Mouse (Mus musculus) embryonic facial prominence, embryonic 13.5 days (tissue): Measurements from ENCODE around the gene Urod. TPM values are rescaled to one million over a fixed set of nuclear protein-coding genes. Genes with fewer than 3 reads are reported as not detected.

Source experiments
- ATAC-seq: fragments of 200-750 bp; cut with Nextera tagmentation; 2 replicates; pipeline ENCODE4 v1.8.0; 2017; ENCODE audit warnings: low read depth; ENCODE audit not compliant: insufficient number of reproducible peaks, insufficient read depth, low FRiP score, low TSS enrichment
- H3K27ac ChIP-seq: fragments of 300-500 bp; sonication (generic); 2 replicates; pipeline ENCODE4 v1.5.1; 2015; ENCODE audit warnings: moderate library complexity, mild to moderate bottlenecking, inconsistent platforms
- H3K27me3 ChIP-seq: fragments of 300-500 bp; sonication (generic); 2 replicates; pipeline ENCODE4 v1.6.1; 2015; ENCODE audit warnings: mild to moderate bottlenecking, inconsistent platforms
- H3K36me3 ChIP-seq: fragments of 300-500 bp; sonication (generic); 2 replicates; pipeline ENCODE4 v1.6.1; 2015; ENCODE audit warnings: mild to moderate bottlenecking, inconsistent platforms
- H3K4me1 ChIP-seq: fragments of 300-500 bp; sonication (generic); 2 replicates; pipeline ENCODE4 v1.6.1; 2015; ENCODE audit warnings: inconsistent platforms
- H3K4me2 ChIP-seq: fragments of 300-500 bp; sonication (generic); 2 replicates; pipeline ENCODE4 v1.6.1; 2015; ENCODE audit warnings: moderate library complexity, mild to moderate bottlenecking, inconsistent platforms
- H3K4me3 ChIP-seq: fragments of 300-500 bp; sonication (generic); 2 replicates; pipeline ENCODE4 v1.5.1; 2015; ENCODE audit warnings: mild to moderate bottlenecking, inconsistent platforms
- H3K9ac ChIP-seq: fragments of 300-500 bp; sonication (generic); 2 replicates; pipeline ENCODE4 v1.6.1; 2015; ENCODE audit warnings: mild to moderate bottlenecking, inconsistent platforms
- H3K9me3 ChIP-seq: fragments of 300-500 bp; sonication (generic); 2 replicates; pipeline ENCODE4 v1.6.1; 2016; ENCODE audit warnings: inconsistent platforms
- WGBS: fragments of 180-500 bp; shearing (Covaris S2); methylation state at CpG from one replicate; pipeline ENCODE4 v1.1.7; 2015; ENCODE audit warnings: mixed read lengths; 5-methylcytosine and 5-hydroxymethylcytosine counted together
- polyA plus RNA-seq: library from polyadenylated mRNA; unstranded; fragments of >200 nt; fragmentation: Nextera tagmentation; extraction: Ambion mirVana; gene quantifications from 2 replicates; pipeline ENCODE4 v1.2.1, GENCODE M21; 2015

Urod gene
- polyA plus RNA-seq, 1 experiment from 2014 or later, result 105 TPM

DNA sequence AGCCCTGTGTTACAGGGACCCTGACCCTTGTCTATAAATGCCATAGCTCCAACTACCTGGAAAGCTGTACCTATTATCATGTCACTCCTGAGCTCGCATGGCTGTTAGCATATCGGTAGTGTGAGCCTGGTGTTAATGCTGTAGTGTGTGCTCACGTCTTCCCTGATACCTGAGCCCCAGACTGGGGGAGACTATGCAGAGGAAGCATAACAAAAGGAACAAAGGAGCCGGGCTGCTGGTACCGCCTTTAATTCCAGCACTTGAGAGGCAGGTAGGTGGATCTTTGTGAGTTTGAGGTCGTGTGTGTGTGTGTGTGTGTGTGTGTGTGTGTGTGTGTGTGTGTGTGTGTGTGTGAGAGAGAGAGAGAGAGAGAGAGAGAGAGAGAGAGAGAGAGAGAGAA is 4.5 kb downstream of the Urod start:
- Histone ChIP-seq H3K4me2 (no peak overlapping the region), H3K9ac (no peak overlapping the region), H3K4me1 (peaks cover 15% of the 10 kb centered on the region), H3K27ac (no peak overlapping the region), H3K9me3 (no peaks in the 10 kb centered on the region), H3K4me3 (no peak overlapping the region), H3K27me3 (no peaks in the 10 kb centered on the region), H3K36me3 (peaks cover 22% of the 10 kb centered on the region)
- no peak for ATAC-seq
- WGBS, result 62% methylated on average over 6 of the region's 6 CpGs

DNA sequence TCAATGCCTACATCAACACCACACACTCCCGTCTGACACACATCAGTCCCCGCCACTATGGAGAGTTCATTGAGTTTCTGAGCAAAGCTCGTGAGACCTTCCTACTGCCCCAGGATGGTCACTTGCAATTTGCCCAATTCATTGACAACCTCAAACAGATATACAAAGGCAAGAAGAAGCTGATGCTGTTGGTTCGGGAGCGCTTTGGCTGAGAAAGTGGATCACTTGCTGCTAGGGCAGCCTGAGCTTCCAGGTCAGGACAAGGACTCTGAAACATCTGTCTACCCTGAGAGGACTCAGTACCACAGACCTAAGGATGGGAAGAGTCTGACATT is 7.1 kb downstream of the Urod start:
- H3K9me3 ChIP-seq, result no peaks in the 10 kb centered on the region
- H3K9ac ChIP-seq, result no peak overlapping the region
- H3K27me3 ChIP-seq, result no peaks in the 10 kb centered on the region
- peaks cover 22% of the 10 kb centered on the region for H3K36me3 ChIP-seq
- no peak for ATAC-seq
- no peak overlapping the region for H3K4me3 ChIP-seq
- H3K4me2 ChIP-seq, result no peak overlapping the region
- H3K4me1 ChIP-seq, result peaks cover 3% of the 10 kb centered on the region; the same call in 1 of the 2 replicates
- H3K27ac ChIP-seq, result no peak overlapping the region
- WGBS, result 66% methylated on average over 5 of the region's 5 CpGs

DNA sequence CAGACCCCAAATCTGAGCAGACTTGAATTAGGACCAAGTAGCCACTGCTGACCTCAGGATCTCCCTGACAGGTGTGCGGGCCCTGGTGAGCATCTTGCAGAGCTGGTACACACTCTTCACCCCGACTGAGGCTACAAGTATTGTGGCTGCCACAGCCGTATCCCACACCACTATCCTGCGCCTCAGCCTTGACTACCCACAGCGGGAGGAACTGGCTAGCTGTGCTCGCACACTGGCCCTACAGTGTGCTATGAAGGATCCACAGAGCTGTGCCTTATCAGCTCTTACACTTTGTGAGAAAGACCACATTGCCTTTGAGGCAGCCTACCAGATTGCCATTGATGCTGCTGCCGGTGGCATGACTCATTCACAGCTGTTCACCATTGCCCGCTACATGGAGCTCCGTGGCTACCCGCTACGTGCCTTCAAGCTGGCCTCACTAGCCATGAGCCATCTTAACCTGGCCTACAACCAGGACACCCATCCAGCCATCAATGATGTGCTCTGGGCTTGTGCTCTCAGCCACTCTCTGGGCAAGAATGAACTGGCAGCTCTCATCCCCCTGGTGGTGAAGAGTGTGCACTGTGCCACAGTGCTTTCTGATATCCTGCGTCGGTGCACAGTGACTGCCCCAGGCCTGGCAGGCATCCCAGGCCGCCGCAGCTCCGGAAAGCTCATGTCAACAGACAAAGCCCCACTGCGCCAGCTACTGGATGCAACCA is 7.7 kb downstream of the Urod start:
- H3K9ac ChIP-seq, result no peak overlapping the region
- H3K27me3 ChIP-seq, result no peaks in the 10 kb centered on the region
- H3K9me3 ChIP-seq, result no peaks in the 10 kb centered on the region
- H3K4me2 ChIP-seq, result no peak overlapping the region
- ATAC-seq, result peak; percentile 63; the same call in 1 of the 2 replicates
- no peak overlapping the region for H3K27ac ChIP-seq
- WGBS, result 61% methylated on average over 17 of the region's 17 CpGs
- H3K4me1 ChIP-seq, result peaks cover 3% of the 10 kb centered on the region; the same call in 1 of the 2 replicates
- peaks cover 22% of the 10 kb centered on the region for H3K36me3 ChIP-seq
- H3K4me3 ChIP-seq, result no peak overlapping the region

- H3K4me1 ChIP-seq, result no peaks in the 10 kb centered on the region
Observed at GRCm38 (mm10) chr4:116985681-116986080, 8.5 kb downstream of the Urod start.

DNA sequence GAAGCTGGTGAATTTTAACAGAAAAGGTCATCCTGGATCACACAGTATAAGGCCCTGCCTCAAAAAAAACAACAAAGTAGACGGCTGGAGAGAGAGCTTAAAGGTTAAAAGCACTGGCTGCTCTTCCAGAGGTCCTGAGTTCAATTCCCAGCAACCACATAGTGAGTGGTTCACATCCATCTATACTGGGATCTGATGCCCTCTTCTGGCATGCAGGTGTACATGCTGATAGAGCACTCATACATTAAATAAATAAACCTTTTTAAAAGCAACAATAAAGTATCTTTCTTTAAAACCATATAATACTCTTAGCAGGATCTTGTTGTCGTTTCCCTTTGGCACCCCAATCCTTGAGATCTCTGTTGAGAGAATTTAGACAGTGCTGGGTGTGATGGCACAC is 17.7 kb downstream of the Urod start:
- Histone ChIP-seq H3K4me2 (no peak overlapping the region), H3K4me1 (no peaks in the 10 kb centered on the region), H3K27ac (no peak overlapping the region), H3K4me3 (no peak overlapping the region), H3K9ac (no peak overlapping the region), H3K27me3 (no peaks in the 10 kb centered on the region), H3K9me3 (no peaks in the 10 kb centered on the region), H3K36me3 (no peaks in the 10 kb centered on the region)
- 70% methylated on average over 2 of the region's 2 CpGs for WGBS
- no peak for ATAC-seq

More at GRCm38 (mm10) chr4:116985681-116986080, 8.5 kb downstream of the Urod start:
- H3K36me3 ChIP-seq, result peaks cover 16% of the 10 kb centered on the region
- H3K4me2 ChIP-seq, result no peak overlapping the region
- H3K4me3 ChIP-seq, result no peak overlapping the region
- no peak overlapping the region for H3K27ac ChIP-seq
- ATAC-seq, result no peak
- no peaks in the 10 kb centered on the region for H3K9me3 ChIP-seq
- WGBS, result 92% methylated on average over 7 of the region's 7 CpGs
- no peak overlapping the region for H3K9ac ChIP-seq
- H3K27me3 ChIP-seq, result no peaks in the 10 kb centered on the region

GRCm38 (mm10) chr4:116954951-116955350 is 39.3 kb downstream of the Urod start:
- no peaks in the 10 kb centered on the region for H3K36me3 ChIP-seq
- H3K27ac ChIP-seq, result no peak overlapping the region
- no peak overlapping the region for H3K9ac ChIP-seq
- H3K4me1 ChIP-seq, result no peaks in the 10 kb centered on the region
- no peak overlapping the region for H3K4me3 ChIP-seq
- WGBS, result 66% methylated on average over 7 of the region's 7 CpGs
- no peak for ATAC-seq
- H3K4me2 ChIP-seq, result no peak overlapping the region
- no peaks in the 10 kb centered on the region for H3K9me3 ChIP-seq
- H3K27me3 ChIP-seq, result no peaks in the 10 kb centered on the region

DNA sequence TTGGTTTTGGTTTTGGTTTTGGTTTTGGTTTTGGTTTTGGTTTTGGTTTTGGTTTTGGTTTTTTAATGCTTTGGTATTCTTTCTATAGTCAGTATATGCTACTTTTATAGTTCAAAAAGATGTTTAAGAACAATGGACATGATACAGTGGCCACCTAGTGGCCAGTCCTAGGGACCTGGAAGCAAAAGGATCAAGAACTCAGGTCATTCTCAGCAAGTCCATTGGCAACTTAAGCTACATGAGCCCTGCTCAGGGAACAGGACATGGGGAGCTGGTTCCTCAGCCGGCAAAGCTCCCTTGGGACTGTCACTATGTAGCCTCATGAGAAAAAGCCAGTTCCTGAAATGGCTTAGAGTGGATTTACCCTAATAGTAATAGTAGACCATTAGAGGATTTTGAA is 42.6 kb downstream of the Urod start:
- no peaks in the 10 kb centered on the region for H3K4me1 ChIP-seq
- no peaks in the 10 kb centered on the region for H3K9me3 ChIP-seq
- H3K9ac ChIP-seq, result no peak overlapping the region
- ATAC-seq, result no peak
- no peak overlapping the region for H3K27ac ChIP-seq
- 33% methylated on average over 1 of the region's 1 CpGs for WGBS
- H3K36me3 ChIP-seq, result no peaks in the 10 kb centered on the region
- H3K4me3 ChIP-seq, result no peak overlapping the region
- no peaks in the 10 kb centered on the region for H3K27me3 ChIP-seq
- no peak overlapping the region for H3K4me2 ChIP-seq

DNA sequence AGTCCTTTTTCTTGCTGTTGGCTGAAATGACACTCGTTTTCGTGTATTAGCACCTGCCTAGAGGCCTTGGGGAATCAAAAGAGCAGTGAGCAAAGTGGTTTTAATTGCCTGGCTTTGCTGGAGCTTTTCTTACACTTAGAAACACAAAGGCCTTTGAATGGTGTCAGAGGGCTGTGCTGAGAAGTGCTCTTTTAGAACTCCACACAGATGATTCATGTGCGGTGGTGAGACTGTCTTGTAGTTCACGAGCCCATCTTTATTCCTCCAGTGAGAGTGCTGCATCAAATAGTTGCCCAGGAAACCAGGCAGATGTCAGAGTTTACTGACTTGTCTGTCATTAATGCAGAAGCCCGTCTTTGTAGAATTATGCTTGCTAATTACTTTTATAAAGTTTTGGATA is 50.2 kb downstream of the Urod start:
- Histone ChIP-seq H3K27ac (no peak overlapping the region), H3K9me3 (no peaks in the 10 kb centered on the region), H3K36me3 (no peaks in the 10 kb centered on the region), H3K27me3 (no peaks in the 10 kb centered on the region), H3K4me1 (no peaks in the 10 kb centered on the region), H3K9ac (no peak overlapping the region), H3K4me2 (no peak overlapping the region), H3K4me3 (no peak overlapping the region)
- ATAC-seq, result no peak
- WGBS, result 55% methylated on average over 5 of the region's 5 CpGs

GRCm38 (mm10) chr4:116942695-116943094 is 51.5 kb downstream of the Urod start:
- ATAC-seq, result no peak
- Histone ChIP-seq H3K4me2 (no peak overlapping the region), H3K36me3 (no peaks in the 10 kb centered on the region), H3K9ac (no peak overlapping the region), H3K4me3 (no peak overlapping the region), H3K27me3 (no peaks in the 10 kb centered on the region), H3K9me3 (no peaks in the 10 kb centered on the region), H3K4me1 (no peaks in the 10 kb centered on the region), H3K27ac (no peak overlapping the region)
- 75% methylated on average over 2 of the region's 2 CpGs for WGBS

Other genes starting within 250 kb of the Urod start
- 35.5 and 39.1 TPM in 2 replicates for gene Toe1, start 186.8 kb downstream of the Urod start, polyA plus RNA-seq
- gene Mutyh, start 186.7 kb downstream of the Urod start, polyA plus RNA-seq, result 16.7 and 19.7 TPM in 2 replicates
- 0.70 and 1.0 TPM in 2 replicates for gene Hpdl, start 172.7 kb downstream of the Urod start, polyA plus RNA-seq
- gene Zswim5, start 117.0 kb downstream of the Urod start, polyA plus RNA-seq, result 0.66 and 0.85 TPM in 2 replicates
- gene Hectd3, start 904 bp upstream of the Urod start, polyA plus RNA-seq, result 11.2 and 12.5 TPM in 2 replicates
- 45.3 and 45.7 TPM in 2 replicates for gene Eif2b3, start 25.0 kb upstream of the Urod start, polyA plus RNA-seq
- gene Ptch2, start 101.7 kb upstream of the Urod start, polyA plus RNA-seq, result 20.5 and 26.8 TPM in 2 replicates
- 5.8 and 6.2 TPM in 2 replicates for gene Btbd19, start 131.3 kb upstream of the Urod start, polyA plus RNA-seq
- gene Tctex1d4, start 132.4 kb upstream of the Urod start, polyA plus RNA-seq, result not detected in 2 replicates
- gene Plk3, start 139.6 kb upstream of the Urod start, polyA plus RNA-seq, result 3.2 and 3.3 TPM in 2 replicates
- 1,074 and 1,114 TPM in 2 replicates for gene Rps8, start 161.8 kb upstream of the Urod start, polyA plus RNA-seq
- 63.4 and 73.4 TPM in 2 replicates for gene Kif2c, start 188.2 kb upstream of the Urod start, polyA plus RNA-seq